Mouse (Mus musculus) midbrain, embryonic 16.5 days (tissue): Measurements from ENCODE around the gene Cmtm8. TPM values are rescaled to one million over a fixed set of nuclear protein-coding genes. Genes with fewer than 3 reads are reported as not detected.

ENCODE experiments used
- ATAC-seq: fragments of 200-750 bp; cut with Nextera tagmentation; 2 replicates; pipeline ENCODE4 v1.8.0; 2017; ENCODE audit warnings: moderate TSS enrichment
- H3K27ac ChIP-seq: fragments of 300-500 bp; sonication (generic); 2 replicates; pipeline ENCODE4 v1.5.1; 2014; ENCODE audit warnings: mild to moderate bottlenecking, low read length, mixed read lengths
- H3K27me3 ChIP-seq: fragments of 300-500 bp; sonication (generic); 2 replicates; pipeline ENCODE4 v1.6.1; 2014; ENCODE audit warnings: low read depth, low read length, mixed read lengths; ENCODE audit not compliant: control insufficient read depth, insufficient read depth
- H3K36me3 ChIP-seq: fragments of 300-500 bp; sonication (generic); 2 replicates; pipeline ENCODE4 v1.6.1; 2014; ENCODE audit warnings: mild to moderate bottlenecking, low read length, moderate library complexity, mixed read lengths; ENCODE audit not compliant: control insufficient read depth, insufficient read depth
- H3K4me1 ChIP-seq: fragments of 300-500 bp; sonication (generic); 2 replicates; pipeline ENCODE4 v1.6.1; 2014; ENCODE audit warnings: mild to moderate bottlenecking, low read length, mixed read lengths; ENCODE audit not compliant: control insufficient read depth, insufficient read depth
- H3K4me2 ChIP-seq: fragments of 300-500 bp; sonication (generic); 2 replicates; pipeline ENCODE4 v1.6.1; 2014; ENCODE audit warnings: mild to moderate bottlenecking, low read length, mixed read lengths
- H3K4me3 ChIP-seq: fragments of 300-500 bp; sonication (generic); 2 replicates; pipeline ENCODE4 v1.5.1; 2014; ENCODE audit warnings: low read depth, mild to moderate bottlenecking, low read length, moderate library complexity, mixed read lengths
- H3K9ac ChIP-seq: fragments of 300-500 bp; sonication (generic); 2 replicates; pipeline ENCODE4 v1.6.1; 2014; ENCODE audit warnings: low read depth, low read length, mixed read lengths
- H3K9me3 ChIP-seq: fragments of 300-500 bp; sonication (generic); replicated peaks from 2 replicates; pipeline ENCODE4 v1.6.1; 2014; ENCODE audit warnings: mild to moderate bottlenecking, low read length, mixed read lengths; ENCODE audit not compliant: control insufficient read depth, poor library complexity, severe bottlenecking
- WGBS: fragments of 180-500 bp; shearing (Covaris S2); extraction: QIAGEN DNeasy Blood & Tissue Kit; methylation state at CpG from one replicate; pipeline ENCODE4 v1.1.7; 2014; 5-methylcytosine and 5-hydroxymethylcytosine counted together
- polyA plus RNA-seq: library from polyadenylated mRNA; unstranded; fragments of >200 nt; fragmentation: Nextera tagmentation; extraction: Ambion mirVana; gene quantifications from 2 replicates; pipeline ENCODE4 v1.2.1, GENCODE M21; 2015

The Cmtm8 gene
- polyA plus RNA-seq, 1 experiment from 2014 or later = 8.3 TPM

DNA sequence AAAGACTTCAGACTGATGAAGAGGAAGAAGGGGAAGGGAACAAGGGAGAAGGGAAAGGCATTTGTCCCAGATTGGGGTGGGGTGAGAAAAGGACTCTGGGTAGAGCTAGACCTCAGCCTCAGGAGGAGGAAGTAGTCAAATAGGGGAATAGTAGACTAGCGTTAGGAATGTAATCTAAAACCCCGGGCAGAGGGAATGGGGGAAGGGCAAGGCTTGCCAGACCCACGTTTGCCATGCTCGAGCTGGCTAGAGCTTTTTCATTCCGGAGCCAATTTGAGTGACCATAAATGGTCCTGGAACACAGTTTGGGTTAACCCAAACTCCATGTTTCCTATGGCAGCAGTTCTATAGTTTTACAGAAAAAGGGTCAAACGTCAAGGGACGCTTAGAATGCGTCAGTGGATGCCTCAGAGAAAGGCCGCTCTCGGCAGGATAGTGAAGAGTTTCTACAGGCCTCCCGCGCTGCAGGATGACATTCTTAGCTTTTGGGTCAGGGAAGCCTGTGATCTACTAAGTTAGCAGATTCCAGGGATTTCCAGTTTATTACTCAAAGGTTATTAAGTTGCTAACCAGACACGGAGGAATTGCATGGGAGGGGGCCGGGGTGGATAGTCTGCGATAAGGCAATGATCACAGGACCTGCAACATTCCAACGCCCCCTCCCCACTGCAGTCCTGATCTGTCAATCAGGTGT is 58.4 kb downstream of the Cmtm8 start:
- no peak overlapping the region for H3K4me3 ChIP-seq
- no peaks in the 10 kb centered on the region for H3K9me3 ChIP-seq
- H3K27me3 ChIP-seq = no peaks in the 10 kb centered on the region
- ATAC-seq = no peak
- H3K4me2 ChIP-seq = no peak overlapping the region
- 13% methylated on average over 16 of the region's 16 CpGs for WGBS
- peaks cover 12% of the 10 kb centered on the region for H3K4me1 ChIP-seq
- no peak overlapping the region for H3K9ac ChIP-seq
- no peaks in the 10 kb centered on the region for H3K36me3 ChIP-seq
- no peak overlapping the region for H3K27ac ChIP-seq

- no peaks in the 10 kb centered on the region for H3K36me3 ChIP-seq
- peak within 1 kb of the TSS; percentile 43 for H3K4me3 ChIP-seq
- no peaks in the 10 kb centered on the region for H3K9me3 ChIP-seq
- ATAC-seq = peak; percentile 46
- no peaks in the 10 kb centered on the region for H3K27me3 ChIP-seq
- H3K27ac ChIP-seq = no peak within 1 kb of the TSS; the same call in 1 of the 2 replicates
- H3K4me2 ChIP-seq = peak within 1 kb of the TSS; percentile 92
- peak within 1 kb of the TSS; percentile 63 for H3K9ac ChIP-seq
- 1% methylated on average over 46 of the region's 54 CpGs for WGBS
- peaks cover 14% of the 10 kb centered on the region for H3K4me1 ChIP-seq
Measured at GRCm38 (mm10) chr9:114781526-114782212, 62.3 kb downstream of the Cmtm8 start, which contains the start of gene Cmtm7. Gene Cmtm7 (minus strand): TSS chr9:114781856.

DNA sequence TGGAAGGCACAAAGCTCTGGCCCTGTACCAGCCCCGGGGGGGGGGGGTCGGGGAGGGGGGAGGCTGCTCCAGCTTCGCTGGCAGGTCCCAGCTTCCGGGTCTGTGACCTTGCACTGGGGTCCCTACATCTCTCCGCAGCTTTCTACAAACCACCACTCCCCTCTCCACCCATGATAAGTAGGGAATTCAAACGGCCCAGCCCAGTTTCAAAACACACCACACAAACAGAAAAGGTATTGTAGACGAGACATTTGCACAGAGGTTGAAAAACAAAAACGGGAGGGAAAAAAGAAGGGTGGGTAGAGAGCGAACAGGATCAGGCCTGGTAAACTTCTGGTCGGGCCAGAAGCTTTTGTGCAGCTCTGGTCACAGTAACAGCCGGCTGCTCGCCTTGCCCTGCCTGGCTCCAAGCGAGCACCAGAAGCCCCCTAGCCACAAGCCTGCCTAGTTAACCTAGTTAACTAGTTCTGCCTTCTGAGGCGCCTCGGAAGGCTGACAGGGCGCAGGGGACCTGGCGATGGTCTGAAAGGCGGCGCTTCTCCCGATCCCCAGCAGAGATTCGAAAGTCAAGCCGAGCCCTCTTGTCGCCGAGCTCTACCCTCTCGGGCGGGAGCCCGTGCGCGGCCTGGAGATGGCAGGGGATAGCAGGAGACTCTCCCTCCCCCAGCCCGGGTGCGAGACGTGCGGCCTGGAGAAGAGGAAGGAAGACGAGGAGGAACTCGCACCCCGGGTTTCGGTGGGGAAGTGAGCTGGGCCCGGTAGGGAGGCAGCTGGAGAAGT is 63.0 kb downstream of the Cmtm8 start:
- Histone ChIP-seq H3K4me2 (peak overlapping the region; percentile 92), H3K9me3 (no peaks in the 10 kb centered on the region), H3K9ac (peak overlapping the region; percentile 63), H3K4me3 (peak overlapping the region; percentile 43), H3K4me1 (peaks cover 14% of the 10 kb centered on the region), H3K36me3 (no peaks in the 10 kb centered on the region), H3K27me3 (no peaks in the 10 kb centered on the region), H3K27ac (no peak overlapping the region; the same call in 1 of the 2 replicates)
- ATAC-seq = peak; percentile 41
- 2% methylated on average over 36 of the region's 38 CpGs for WGBS

DNA sequence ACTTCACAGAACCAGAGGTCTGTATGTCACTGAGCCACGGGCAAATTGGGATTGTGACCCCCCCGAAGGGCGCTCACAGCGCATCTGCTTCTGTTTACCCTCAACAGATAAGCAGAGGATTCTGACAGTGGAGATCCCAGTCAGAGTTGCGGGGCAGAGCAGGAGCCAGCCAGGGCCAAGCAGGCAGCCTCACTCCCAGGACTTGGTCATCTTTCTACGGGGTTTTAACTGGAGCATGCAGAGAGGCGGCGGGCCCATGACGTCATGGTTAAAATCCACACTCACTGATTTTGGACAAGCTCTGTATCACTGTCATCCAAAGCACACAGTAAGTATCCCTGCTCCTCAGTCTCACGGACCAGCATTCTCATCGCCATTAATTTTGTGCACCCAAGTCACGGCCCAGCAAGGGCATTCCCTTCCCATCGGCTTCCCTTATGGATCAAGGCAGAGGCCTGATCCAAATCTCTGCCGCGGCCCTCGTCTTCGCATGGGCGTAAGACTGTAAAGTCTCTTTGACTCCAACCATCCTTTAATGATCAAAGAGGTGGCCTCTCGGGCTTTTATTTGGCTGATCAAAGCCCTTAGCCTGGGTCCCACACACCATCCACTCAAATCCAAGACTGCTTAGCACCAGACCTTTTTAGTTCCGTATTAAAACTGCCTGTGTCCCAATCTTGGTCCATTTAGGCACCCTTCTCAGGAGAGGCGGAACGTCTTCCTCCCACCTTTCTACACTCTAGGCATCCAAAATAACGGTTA is 63.8 kb downstream of the Cmtm8 start:
- Histone ChIP-seq H3K9me3 (no peaks in the 10 kb centered on the region), H3K27me3 (no peaks in the 10 kb centered on the region), H3K36me3 (no peaks in the 10 kb centered on the region), H3K9ac (no peak overlapping the region), H3K4me1 (peaks cover 14% of the 10 kb centered on the region), H3K27ac (no peak overlapping the region), H3K4me2 (peak overlapping the region; percentile 92), H3K4me3 (no peak overlapping the region)
- ATAC-seq = peak; percentile 36; the same call in 1 of the 2 replicates
- WGBS = 29% methylated on average over 23 of the region's 23 CpGs

DNA sequence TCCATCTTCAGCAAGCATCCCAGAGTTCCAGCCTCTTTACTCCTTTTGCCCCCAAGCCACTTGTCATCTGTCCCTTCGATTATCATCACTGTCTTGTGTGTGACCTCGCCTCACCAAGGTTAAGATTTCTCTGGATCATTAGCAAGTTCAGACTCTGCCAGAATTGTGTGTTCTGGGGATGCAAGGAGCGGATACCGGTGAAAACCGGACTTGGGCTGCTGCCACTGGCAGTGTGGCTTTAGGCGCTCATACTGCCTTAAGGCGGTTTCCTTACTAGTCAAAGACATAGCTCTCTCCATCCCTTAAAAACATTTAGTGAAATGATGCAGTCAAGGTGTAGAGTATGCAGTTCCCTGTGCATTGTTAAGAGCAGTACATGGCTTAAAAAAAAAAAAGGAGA is 65.1 kb downstream of the Cmtm8 start:
- Histone ChIP-seq H3K27me3 (no peaks in the 10 kb centered on the region), H3K9me3 (no peaks in the 10 kb centered on the region), H3K27ac (no peak overlapping the region), H3K4me2 (no peak overlapping the region), H3K36me3 (no peaks in the 10 kb centered on the region), H3K4me3 (no peak overlapping the region), H3K4me1 (peaks cover 14% of the 10 kb centered on the region), H3K9ac (no peak overlapping the region)
- no peak for ATAC-seq
- WGBS = 86% methylated on average over 7 of the region's 7 CpGs

- Histone ChIP-seq H3K9me3 (no peaks in the 10 kb centered on the region), H3K27ac (no peak overlapping the region), H3K4me2 (no peak overlapping the region), H3K4me3 (no peak overlapping the region), H3K9ac (no peak overlapping the region), H3K4me1 (peaks cover 14% of the 10 kb centered on the region), H3K36me3 (no peaks in the 10 kb centered on the region), H3K27me3 (no peaks in the 10 kb centered on the region)
- 86% methylated on average over 7 of the region's 7 CpGs for WGBS
- no peak for ATAC-seq
Measured at GRCm38 (mm10) chr9:114778047-114778390, 65.9 kb downstream of the Cmtm8 start.

DNA sequence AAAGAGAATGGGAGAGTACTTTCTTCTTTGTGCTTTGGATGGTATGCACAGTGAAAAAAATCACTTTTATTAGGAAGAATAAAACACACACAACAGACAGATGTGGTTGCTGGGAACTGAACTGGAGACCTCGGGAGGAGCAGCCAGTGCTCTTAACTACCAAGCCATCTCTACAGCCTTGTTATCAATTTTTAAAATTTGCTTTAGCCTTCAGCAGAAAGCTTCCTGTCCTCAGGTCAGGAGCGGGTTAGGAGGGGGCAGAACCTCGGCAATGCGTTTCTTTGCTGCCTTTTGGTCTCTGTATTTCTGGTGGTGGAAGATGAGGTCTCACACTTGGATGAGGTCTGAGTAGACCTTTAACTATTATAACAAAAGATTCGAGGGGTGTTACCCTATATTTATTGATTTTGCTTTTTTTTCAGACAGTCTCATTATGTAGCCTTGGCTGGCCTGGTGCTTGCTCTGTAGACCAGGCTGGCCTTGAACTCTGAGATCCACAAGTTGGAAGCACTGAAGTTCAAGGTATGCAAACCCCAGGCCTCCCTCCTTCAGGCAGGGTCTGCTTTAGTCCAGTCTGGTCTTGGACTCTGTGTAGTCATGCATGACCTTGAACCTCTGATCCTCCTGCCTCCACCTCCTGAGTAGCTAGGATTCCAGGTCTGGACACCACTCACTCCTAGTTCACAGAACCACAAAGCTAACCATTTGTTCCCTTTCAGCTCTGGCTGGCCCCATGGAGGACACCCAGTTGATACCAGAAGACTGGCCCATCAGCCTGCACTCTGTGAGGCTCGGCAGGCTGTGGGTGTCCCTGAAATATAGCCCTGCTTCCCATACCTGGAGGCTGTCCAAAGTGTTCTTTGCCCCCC is 66.5 kb downstream of the Cmtm8 start:
- H3K9me3 ChIP-seq = no peaks in the 10 kb centered on the region
- ATAC-seq = no peak
- no peaks in the 10 kb centered on the region for H3K27me3 ChIP-seq
- H3K4me2 ChIP-seq = no peak overlapping the region
- 88% methylated on average over 6 of the region's 6 CpGs for WGBS
- no peak overlapping the region for H3K27ac ChIP-seq
- H3K4me3 ChIP-seq = no peak overlapping the region
- no peak overlapping the region for H3K9ac ChIP-seq
- H3K4me1 ChIP-seq = peaks cover 14% of the 10 kb centered on the region
- H3K36me3 ChIP-seq = no peaks in the 10 kb centered on the region

- no peak for ATAC-seq
- H3K9ac ChIP-seq = no peak overlapping the region
- 93% methylated on average over 3 of the region's 3 CpGs for WGBS
Measured at GRCm38 (mm10) chr9:114776361-114776760, 67.6 kb downstream of the Cmtm8 start.

More at GRCm38 (mm10) chr9:114776361-114776760, 67.6 kb downstream of the Cmtm8 start:
- no peaks in the 10 kb centered on the region for H3K27me3 ChIP-seq
- H3K4me1 ChIP-seq = peaks cover 8% of the 10 kb centered on the region
- no peak overlapping the region for H3K4me3 ChIP-seq
- no peaks in the 10 kb centered on the region for H3K9me3 ChIP-seq
- H3K4me2 ChIP-seq = no peak overlapping the region
- no peak overlapping the region for H3K27ac ChIP-seq
- H3K36me3 ChIP-seq = no peaks in the 10 kb centered on the region
